Mouse (Mus musculus): ENCODE measurements at regions not wholly inside any gene's neighbourhood (a gene's known extent, or its start where the extent isn't known, plus 50 kb on each side); places are given as distances from the start of the nearest gene placed in this dataset.

DNA sequence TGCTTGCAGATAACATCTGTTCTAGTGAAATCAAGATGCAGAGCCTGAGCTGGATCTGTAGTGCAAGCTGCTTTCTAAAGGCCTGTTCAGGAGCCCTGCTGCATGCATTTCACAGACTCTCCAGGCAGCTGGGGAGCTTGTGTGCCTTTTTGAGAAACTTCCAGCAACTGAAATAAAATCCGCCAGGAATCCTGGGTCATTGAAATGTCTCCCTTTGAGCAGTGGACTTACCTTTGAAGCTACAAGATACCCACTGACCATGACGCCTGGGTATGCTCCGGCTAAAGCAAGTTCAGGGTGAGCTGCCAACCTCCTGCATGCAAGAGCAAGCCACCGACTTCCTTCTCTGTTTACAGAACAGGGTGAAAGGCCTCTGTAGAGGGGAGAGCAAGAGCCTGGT, 278.7 kb downstream of the Cenpw start:
- no peak overlapping the region for H3K4me3 ChIP-seq (ENCODE audit: insufficient read depth, low read depth, low read length)
- TF ChIP-seq CTCF (IDR thresholded peaks at IDR 0.05; ENCODE audit: low read depth, low read length): no peak
- TF ChIP-seq POLR2A (IDR thresholded peaks at IDR 0.05; ENCODE audit: extremely low read depth, insufficient read depth, low read length): no peak
- no peaks in the 10 kb centered on the region for H3K36me3 ChIP-seq (ENCODE audit: control insufficient read depth, insufficient read depth, low read length)
- H3K27ac ChIP-seq (replicated peaks; ENCODE audit: insufficient read depth, low read depth, low read length): no peak overlapping the region
- 17% methylated on average over 4 of the region's 4 CpGs for WGBS
- H3K9ac ChIP-seq (ENCODE audit: low read depth, low read length): no peak overlapping the region
- H3K79me2 ChIP-seq (ENCODE audit: control insufficient read depth, insufficient read depth, low read length): no peaks in the 10 kb centered on the region
- H3K4me1 ChIP-seq (ENCODE audit: control insufficient read depth, insufficient read depth, low read length): no peaks in the 10 kb centered on the region
- no peaks in the 10 kb centered on the region for H3K27me3 ChIP-seq (ENCODE audit: control insufficient read depth, insufficient read depth, low read length)
- DNase-seq (ENCODE audit: extremely low read depth, low read depth, low spot score): peak; percentile 12

DNA sequence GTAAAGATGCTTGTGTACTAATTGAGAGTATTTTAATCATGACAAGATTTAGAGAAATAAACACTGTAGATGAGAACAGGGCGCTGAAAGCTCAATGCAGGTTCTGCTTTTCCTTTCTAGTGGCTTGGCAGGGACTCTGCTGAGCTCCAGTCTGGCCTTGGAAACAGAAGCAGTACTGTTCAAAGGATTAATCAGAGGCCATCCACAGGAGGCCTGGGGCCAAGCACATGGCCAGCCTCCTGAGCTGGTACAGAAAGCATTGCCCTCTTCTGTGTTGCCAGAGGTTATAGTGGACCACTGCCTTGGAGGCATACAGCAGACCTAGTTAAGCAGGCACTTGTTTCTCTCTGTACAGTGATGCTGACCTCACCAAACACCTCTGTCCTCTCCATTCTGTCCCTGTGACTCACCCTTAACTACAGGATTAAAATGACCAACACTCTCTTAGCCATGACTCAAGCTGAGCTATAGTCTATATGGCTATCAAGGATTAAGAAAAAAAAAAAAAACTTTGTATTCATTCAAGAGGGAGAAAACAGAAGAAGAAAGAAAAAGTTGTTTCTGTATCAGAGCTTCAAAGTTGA, 302.5 kb downstream of the Cenpw start:
- TF ChIP-seq CTCF (IDR thresholded peaks at IDR 0.05; ENCODE audit: low read depth, low read length) (no peak), POLR2A (IDR thresholded peaks at IDR 0.05; ENCODE audit: extremely low read depth, insufficient read depth, low read length) (no peak)
- Histone ChIP-seq H3K27me3 (ENCODE audit: control insufficient read depth, insufficient read depth, low read length) (no peaks in the 10 kb centered on the region), H3K36me3 (ENCODE audit: control insufficient read depth, insufficient read depth, low read length) (no peaks in the 10 kb centered on the region), H3K27ac (replicated peaks; ENCODE audit: insufficient read depth, low read depth, low read length) (no peak overlapping the region), H3K4me3 (ENCODE audit: insufficient read depth, low read depth, low read length) (no peak overlapping the region), H3K79me2 (ENCODE audit: control insufficient read depth, insufficient read depth, low read length) (no peaks in the 10 kb centered on the region), H3K9ac (ENCODE audit: low read depth, low read length) (no peak overlapping the region), H3K4me1 (ENCODE audit: control insufficient read depth, insufficient read depth, low read length) (no peaks in the 10 kb centered on the region)
- 54% methylated on average over 1 of the region's 1 CpGs for WGBS
- no peak for DNase-seq (ENCODE audit: extremely low read depth, low read depth, low spot score)

DNA sequence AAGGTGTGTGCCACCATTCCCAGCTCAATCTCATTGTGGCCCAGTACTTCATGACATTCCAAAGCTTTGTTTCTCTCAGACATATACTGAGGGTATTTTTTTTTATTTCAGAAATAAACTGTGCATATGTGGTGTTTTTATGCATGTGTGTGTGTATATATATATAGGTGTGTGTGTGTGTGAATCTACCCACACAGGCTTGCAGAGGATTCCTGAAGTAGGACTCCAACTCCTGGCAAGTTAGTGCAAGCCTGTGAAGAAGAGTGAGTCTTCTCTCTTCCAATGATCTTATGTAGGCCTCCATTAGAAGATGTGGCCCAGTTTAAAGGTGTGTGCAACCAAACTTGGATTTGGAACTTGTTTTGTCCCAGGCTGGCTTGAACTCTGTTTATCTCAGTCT, 328.9 kb upstream of the Rspo3 start:
- Histone ChIP-seq H3K9ac (ENCODE audit: low read depth, low read length) (no peak overlapping the region), H3K79me2 (ENCODE audit: control insufficient read depth, insufficient read depth, low read length) (no peaks in the 10 kb centered on the region), H3K4me3 (ENCODE audit: insufficient read depth, low read depth, low read length) (no peak overlapping the region), H3K27ac (replicated peaks; ENCODE audit: insufficient read depth, low read depth, low read length) (no peak overlapping the region), H3K36me3 (ENCODE audit: control insufficient read depth, insufficient read depth, low read length) (no peaks in the 10 kb centered on the region), H3K4me1 (ENCODE audit: control insufficient read depth, insufficient read depth, low read length) (no peaks in the 10 kb centered on the region), H3K27me3 (ENCODE audit: control insufficient read depth, insufficient read depth, low read length) (no peaks in the 10 kb centered on the region)
- no peak for TF ChIP-seq CTCF (IDR thresholded peaks at IDR 0.05; ENCODE audit: low read depth, low read length)
- TF ChIP-seq POLR2A (IDR thresholded peaks at IDR 0.05; ENCODE audit: extremely low read depth, insufficient read depth, low read length): no peak
- no peak for DNase-seq (ENCODE audit: extremely low read depth, low read depth, low spot score)

DNA sequence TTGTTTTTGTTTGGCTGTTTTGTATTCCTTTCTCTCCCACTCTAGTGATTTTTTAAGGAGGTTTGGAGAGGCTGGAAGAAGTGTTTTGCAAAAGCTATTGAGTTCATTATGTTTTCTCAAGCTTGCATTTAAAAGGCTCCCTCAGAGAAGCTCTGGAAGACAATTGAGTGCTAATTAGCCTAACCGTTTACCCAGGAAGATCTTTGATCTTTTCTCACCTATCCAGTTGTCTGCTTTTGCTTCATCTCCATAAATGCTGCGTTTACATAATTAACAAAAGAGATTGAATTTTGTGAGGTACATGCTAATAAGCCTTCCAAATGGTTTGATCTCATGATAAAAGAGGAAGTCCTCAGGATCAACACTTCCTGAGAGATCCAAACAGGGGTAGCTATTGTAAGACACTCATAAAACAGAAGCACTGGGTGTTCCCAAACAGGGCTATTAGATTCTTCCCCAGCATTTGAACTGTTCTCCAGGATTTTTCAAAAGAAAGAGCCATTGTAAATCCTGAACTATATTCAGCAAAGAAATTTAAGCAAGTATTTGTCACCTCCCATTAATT, 320.2 kb upstream of the Rspo3 start:
- Histone ChIP-seq H3K27ac (replicated peaks; ENCODE audit: insufficient read depth, low read depth, low read length) (no peak overlapping the region), H3K9ac (ENCODE audit: low read depth, low read length) (no peak overlapping the region), H3K4me1 (ENCODE audit: control insufficient read depth, insufficient read depth, low read length) (no peaks in the 10 kb centered on the region), H3K36me3 (ENCODE audit: control insufficient read depth, insufficient read depth, low read length) (no peaks in the 10 kb centered on the region), H3K79me2 (ENCODE audit: control insufficient read depth, insufficient read depth, low read length) (no peaks in the 10 kb centered on the region), H3K27me3 (ENCODE audit: control insufficient read depth, insufficient read depth, low read length) (no peaks in the 10 kb centered on the region), H3K4me3 (ENCODE audit: insufficient read depth, low read depth, low read length) (no peak overlapping the region)
- no peak for DNase-seq (ENCODE audit: extremely low read depth, low read depth, low spot score)
- 11% methylated on average over 2 of the region's 2 CpGs for WGBS
- no peak for TF ChIP-seq CTCF (IDR thresholded peaks at IDR 0.05; ENCODE audit: low read depth, low read length)

DNA sequence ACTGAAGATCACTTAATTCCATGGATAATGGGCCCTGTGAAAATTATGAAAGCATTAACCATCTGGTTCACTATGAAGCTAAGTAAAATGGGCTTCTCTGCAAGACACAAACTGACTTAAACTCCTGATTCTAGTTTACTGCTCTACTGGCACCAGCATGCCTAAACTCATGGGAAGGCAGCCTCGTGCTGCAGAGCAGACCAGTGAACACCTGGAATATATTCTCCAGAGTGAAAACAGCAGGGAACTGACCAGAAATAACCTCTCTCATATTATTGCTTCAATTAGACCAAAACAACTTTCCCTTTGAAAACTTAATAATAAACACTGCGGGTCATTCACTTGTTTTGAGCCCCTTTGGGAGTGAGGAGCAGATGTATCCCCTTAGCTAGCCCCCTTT, 316.8 kb upstream of the Rspo3 start:
- DNase-seq (ENCODE audit: extremely low read depth, low read depth, low spot score): no peak
- WGBS: 77% methylated on average over 2 of the region's 2 CpGs
- Histone ChIP-seq H3K9ac (ENCODE audit: low read depth, low read length) (no peak overlapping the region), H3K27ac (replicated peaks; ENCODE audit: insufficient read depth, low read depth, low read length) (no peak overlapping the region), H3K4me1 (ENCODE audit: control insufficient read depth, insufficient read depth, low read length) (no peaks in the 10 kb centered on the region), H3K36me3 (ENCODE audit: control insufficient read depth, insufficient read depth, low read length) (no peaks in the 10 kb centered on the region), H3K4me3 (ENCODE audit: insufficient read depth, low read depth, low read length) (no peak overlapping the region), H3K27me3 (ENCODE audit: control insufficient read depth, insufficient read depth, low read length) (no peaks in the 10 kb centered on the region), H3K79me2 (ENCODE audit: control insufficient read depth, insufficient read depth, low read length) (no peaks in the 10 kb centered on the region)
- TF ChIP-seq POLR2A (IDR thresholded peaks at IDR 0.05; ENCODE audit: extremely low read depth, insufficient read depth, low read length) (no peak), CTCF (IDR thresholded peaks at IDR 0.05; ENCODE audit: low read depth, low read length) (no peak)

DNA sequence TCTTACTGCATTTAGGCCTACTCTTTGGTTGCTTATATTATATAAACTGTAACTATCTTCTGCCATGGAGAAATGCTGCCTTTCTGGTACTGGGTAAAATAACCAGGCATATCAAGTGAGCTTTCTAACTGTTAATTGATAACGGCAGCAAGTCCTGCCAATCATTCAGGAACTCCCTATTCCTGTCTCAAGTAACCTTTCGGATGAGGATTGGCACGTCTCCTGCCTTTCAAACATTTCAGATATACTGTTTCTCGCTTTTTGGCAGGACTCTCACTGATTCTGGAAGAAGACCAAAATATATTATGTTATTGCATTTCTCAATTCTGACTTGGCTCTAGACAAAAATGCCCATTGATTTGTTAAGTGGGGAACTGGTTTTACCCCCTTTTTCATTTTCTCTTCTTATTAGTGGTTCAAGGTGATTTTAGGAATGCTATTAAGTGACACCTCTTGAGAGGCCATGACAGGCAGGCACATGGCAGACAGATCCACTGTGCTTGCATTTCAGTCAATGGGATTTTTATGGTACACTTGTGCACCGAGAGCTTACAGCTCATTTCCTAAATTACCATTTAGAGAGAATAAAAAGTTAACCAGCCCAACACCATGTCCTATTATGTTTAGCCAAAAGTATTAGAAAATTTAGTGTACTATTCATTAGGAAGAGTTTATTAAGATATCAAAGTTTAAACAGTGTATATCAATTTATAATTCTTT, 289.4 kb upstream of the Rspo3 start:
- Histone ChIP-seq H3K36me3 (ENCODE audit: control insufficient read depth, insufficient read depth, low read length) (no peaks in the 10 kb centered on the region), H3K27me3 (ENCODE audit: control insufficient read depth, insufficient read depth, low read length) (no peaks in the 10 kb centered on the region), H3K79me2 (ENCODE audit: control insufficient read depth, insufficient read depth, low read length) (no peaks in the 10 kb centered on the region), H3K4me1 (ENCODE audit: control insufficient read depth, insufficient read depth, low read length) (no peaks in the 10 kb centered on the region), H3K9ac (ENCODE audit: low read depth, low read length) (no peak overlapping the region), H3K4me3 (ENCODE audit: insufficient read depth, low read depth, low read length) (no peak overlapping the region), H3K27ac (replicated peaks; ENCODE audit: insufficient read depth, low read depth, low read length) (no peak overlapping the region)
- WGBS: 71% methylated on average over 5 of the region's 5 CpGs
- TF ChIP-seq CTCF (IDR thresholded peaks at IDR 0.05; ENCODE audit: low read depth, low read length) (no peak), POLR2A (IDR thresholded peaks at IDR 0.05; ENCODE audit: extremely low read depth, insufficient read depth, low read length) (no peak)
- DNase-seq (ENCODE audit: extremely low read depth, low read depth, low spot score): no peak

Measured in liver, adult 2 months (tissue).